Mouse (Mus musculus) 3T3-L1 (cell line): ENCODE measurements around the gene Dock9.
A peak's percentile ranks its signal among the peaks of the same experiment; 100 is the strongest.

Experiments
- DNase-seq: peaks from one replicate; pipeline ENCODE4 v3.0.0-alpha.2; 2015; ENCODE audit warnings: low read depth, low spot score

The Dock9 gene

GRCm38 (mm10) chr14:121621806-121622205 lies 175.8 kb downstream of the Dock9 start:
- DNase-seq, result no peak

- DNase-seq, result no peak
Measured at GRCm38 (mm10) chr14:121620567-121620966, 177.1 kb downstream of the Dock9 start.

DNA sequence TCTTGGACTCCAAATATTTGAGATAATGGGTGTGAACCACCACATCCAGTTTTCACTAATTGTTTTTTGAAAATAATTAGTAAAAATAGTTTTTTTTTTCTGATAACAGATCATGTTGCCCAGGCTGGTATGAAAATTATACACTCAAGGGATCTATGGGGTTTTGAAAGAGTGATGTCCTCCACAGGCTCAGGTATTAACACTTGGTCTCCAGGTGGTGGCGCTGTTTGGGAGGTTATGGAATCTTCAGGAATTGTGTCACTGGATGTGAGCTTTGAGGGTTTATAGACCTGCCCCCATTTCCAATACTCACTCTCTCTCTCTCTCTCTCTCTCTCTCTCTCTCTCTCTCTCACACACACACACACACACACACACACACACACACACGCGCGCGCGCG lies 177.5 kb downstream of the Dock9 start:
- DNase-seq, result no peak

- DNase-seq, result no peak
Measured at GRCm38 (mm10) chr14:121617645-121618390, 179.8 kb downstream of the Dock9 start.

DNA sequence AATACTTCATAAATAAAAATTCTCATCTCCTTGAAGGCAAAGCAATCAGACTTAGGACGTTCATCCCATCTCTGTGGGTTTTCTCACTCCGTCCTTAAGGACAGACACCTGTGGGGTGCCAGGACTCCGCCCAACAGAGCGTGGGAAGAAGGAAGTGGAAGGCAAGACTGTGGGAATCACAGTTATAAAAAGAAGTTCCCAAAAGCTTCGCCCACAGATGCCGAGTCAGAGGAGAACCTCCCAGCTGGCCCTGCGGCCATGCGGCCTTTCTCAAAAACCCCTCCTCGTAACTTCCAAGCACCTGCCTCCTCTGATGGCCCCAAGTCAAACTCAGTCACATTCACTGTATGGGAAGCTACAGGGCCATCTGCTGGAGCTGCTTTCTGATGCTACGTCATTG lies 182.2 kb downstream of the Dock9 start:
- no peak for DNase-seq

DNA sequence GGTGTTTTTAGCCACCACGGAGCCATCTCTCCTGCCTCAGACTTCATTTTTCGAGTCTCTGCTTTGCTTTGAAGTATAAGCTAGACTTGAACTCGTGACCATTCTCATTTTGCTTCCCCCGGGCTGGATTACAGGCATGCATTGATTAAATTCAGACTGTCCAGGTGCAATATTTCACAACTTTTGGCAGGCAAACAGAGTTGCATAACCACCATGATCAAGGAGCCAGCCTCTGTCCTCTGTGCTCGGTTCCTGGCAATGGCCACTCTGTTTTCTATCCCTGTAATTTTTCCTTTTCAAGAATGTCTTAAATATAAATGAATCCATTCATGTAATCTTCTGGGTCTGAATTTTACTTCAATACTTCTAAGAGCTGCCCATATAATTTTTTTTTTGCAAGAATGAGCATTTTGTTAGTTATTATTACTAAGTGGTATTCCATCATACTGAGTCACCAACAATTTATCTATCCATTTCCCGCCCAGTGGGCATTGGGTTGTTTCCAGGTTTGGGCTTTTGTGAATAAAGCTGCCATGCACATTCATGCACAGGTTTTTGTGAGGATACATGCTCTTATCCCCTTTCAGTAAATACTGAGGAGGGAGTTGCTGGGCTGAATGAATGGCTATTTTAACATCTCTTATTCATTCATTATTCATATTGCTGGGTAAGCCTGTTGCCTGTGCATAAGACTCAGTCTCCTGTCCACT lies 183.0 kb downstream of the Dock9 start:
- DNase-seq, result peak; percentile 56

GRCm38 (mm10) chr14:121613490-121613889 lies 184.1 kb downstream of the Dock9 start:
- DNase-seq, result no peak

GRCm38 (mm10) chr14:121612926-121613325 lies 184.7 kb downstream of the Dock9 start:
- DNase-seq, result no peak

DNA sequence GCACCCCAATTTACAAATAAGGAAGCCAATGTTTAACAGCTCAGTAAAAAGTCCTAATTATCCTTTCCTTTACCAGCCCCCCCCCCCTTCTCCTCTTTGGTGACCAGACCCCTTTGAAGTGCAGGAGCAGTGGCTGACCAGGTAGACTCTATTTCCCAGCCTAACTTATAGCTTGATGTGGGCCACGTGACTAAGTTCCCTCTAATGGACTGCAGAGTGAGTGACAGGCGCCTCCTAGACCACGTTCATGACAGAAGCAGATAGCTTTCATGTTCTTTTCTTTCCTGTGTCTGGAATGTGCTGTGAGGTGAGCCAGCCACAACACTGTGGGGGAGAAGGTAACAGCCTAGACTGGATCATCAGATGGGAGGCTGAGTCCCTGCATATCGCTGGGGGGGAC lies 186.1 kb downstream of the Dock9 start:
- peak; percentile 7 for DNase-seq

- peak; percentile 80 for DNase-seq
Measured at GRCm38 (mm10) chr14:121611098-121611497, 186.5 kb downstream of the Dock9 start.

GRCm38 (mm10) chr14:121608522-121608921 lies 189.1 kb downstream of the Dock9 start:
- DNase-seq, result no peak

- DNase-seq, result no peak
Measured at GRCm38 (mm10) chr14:121606433-121606832, 191.2 kb downstream of the Dock9 start.

DNA sequence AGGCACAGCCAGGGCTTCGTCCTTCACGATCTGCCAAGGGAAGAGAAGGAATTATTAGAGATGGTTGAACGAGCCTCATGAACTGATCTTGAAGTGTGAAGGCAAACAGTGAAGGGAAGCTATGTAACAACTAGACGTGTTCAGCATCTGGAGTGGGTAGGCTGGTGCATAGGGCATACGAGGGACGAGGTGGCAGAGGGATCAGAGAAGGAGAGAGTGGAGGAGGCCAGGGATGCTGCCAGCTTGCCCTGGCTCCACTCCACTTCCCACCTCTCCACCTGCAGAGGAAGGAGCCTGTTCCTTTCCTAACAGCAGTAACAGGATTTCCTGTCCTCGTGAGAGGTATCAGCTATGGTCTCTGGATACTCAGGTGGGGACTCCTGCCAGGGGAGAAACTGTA lies 192.4 kb downstream of the Dock9 start:
- no peak for DNase-seq

DNA sequence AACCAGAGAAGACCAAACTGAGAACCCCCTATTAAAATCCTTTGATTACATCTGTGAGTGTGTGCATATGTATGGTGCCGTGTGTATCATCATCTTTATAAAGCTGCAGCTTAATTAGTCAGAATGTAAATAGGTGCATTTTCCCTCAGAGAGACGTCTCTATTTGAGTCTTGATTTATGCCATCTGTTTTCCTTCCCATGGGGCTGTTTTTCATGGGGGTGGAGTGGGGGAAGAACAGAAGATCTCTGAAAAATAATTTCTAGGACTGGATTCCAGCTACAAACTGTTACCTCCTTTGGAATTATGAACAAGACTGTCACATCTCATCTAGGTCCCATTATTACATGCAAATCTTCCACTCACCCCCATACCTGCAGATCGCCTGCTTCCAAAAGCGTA lies 193.1 kb downstream of the Dock9 start:
- no peak for DNase-seq

DNA sequence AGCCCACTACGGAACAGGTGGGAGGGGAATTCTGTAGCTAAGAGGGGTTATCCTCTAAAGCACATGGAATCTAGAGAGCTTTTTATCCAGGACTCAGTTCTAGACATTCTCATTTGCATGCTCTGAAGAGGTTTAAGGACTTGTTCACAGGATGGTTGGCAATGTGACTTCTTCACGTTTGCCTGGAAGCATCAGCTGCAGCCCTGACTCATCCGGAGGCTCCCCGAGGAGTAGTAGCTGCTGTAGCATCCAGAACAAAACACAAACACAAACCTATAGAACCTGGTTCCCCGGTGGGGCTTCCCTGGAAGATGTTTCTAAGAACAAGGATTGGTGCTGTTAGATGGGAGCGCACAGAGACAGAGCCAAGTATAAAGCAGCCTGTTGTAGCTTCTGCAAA lies 195.0 kb downstream of the Dock9 start:
- peak; percentile 11 for DNase-seq

- DNase-seq, result no peak
Measured at GRCm38 (mm10) chr14:121600538-121600937, 197.1 kb downstream of the Dock9 start.

DNA sequence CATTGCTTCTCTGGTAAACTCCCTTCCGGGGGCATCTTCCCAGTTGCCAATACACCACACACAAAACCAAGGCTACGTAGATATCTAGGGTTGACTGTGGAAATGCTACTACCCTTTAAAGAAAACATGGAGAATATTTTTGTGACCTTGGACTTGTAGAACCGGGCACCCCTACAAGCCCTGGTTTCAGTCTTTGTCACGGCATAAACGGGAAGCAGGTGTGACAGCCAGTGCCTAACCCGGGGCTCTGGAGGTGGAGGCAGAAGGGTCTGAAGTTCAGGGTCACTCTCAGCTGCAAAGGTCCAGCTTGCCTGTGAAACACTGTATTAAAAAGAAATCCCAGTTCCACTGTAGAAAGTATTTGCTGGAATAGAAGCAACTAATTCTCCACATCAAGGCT lies 200.6 kb downstream of the Dock9 start:
- no peak for DNase-seq

DNA sequence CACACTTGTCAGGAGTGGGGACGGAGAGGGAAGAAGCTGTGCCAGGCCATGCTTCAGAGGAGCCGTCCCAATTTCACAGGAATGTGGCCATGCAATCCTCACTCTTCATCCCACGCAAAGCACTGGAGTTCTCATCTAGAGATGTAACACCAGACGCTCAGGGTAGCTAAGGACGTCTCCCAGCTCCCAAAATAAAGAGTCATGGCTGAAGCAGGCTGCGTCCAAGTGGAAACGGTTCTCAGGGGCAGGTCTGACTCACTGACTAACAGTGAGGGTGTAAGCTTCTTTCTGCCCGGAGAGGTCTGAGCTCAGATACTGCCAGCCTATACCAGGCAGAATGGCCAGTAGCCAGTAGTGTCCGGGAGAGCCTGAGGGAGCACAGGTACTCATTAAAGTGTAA lies 201.0 kb downstream of the Dock9 start:
- no peak for DNase-seq

- no peak for DNase-seq
Measured at GRCm38 (mm10) chr14:121594684-121595083, 203.0 kb downstream of the Dock9 start.

DNA sequence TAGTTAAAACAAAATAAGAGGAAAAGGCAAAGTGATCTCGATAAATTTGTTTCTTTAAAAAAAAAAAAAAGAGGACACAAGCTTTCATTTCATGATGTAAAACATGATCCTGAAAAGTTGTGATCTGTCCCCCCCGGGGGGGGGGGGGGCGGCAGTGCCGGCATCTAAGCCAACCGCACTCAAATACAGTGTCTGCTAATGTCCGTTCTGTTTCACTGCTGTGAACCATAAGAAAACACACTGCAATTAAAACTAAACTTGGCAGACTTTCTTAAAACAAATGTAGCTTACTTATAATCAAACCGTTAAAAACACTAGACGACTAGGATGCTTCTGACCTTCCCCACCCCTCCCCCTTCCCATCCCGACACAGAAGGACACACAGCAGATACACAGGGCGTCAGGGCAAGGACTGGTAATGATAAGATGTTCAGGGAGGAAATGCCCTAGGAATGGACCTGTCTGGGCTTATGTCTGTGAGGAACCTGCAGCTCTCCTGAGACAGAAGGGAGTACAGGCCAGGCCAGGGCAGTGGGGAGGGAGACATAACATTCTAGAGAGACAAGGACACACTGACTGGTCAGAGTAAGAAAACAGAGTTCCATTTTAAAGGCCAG lies 204.2 kb downstream of the Dock9 start:
- no peak for DNase-seq

GRCm38 (mm10) chr14:121592890-121593289 lies 204.7 kb downstream of the Dock9 start:
- DNase-seq, result no peak

DNA sequence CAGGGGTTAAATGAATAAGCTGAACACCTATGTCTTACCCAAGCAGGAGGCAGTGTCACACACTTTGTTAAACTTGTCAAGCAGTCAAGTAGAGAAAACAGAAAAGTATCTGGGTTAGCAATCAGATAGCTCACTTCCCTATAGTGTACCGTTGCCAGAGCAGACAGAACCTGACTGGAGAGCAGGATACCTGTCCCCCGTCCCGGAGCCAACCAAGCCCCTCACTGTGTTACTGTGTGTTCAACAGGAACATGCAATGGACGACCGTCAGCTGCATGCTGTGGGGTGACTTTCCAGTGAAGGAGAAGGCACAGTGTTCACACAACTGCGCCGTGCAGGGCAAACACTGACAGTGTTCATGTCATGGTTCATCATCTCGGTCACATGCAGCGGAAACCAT lies 205.3 kb downstream of the Dock9 start:
- no peak for DNase-seq
